ENCODE assay signal across 1 mouse cellular context in the genomic region with DNA sequence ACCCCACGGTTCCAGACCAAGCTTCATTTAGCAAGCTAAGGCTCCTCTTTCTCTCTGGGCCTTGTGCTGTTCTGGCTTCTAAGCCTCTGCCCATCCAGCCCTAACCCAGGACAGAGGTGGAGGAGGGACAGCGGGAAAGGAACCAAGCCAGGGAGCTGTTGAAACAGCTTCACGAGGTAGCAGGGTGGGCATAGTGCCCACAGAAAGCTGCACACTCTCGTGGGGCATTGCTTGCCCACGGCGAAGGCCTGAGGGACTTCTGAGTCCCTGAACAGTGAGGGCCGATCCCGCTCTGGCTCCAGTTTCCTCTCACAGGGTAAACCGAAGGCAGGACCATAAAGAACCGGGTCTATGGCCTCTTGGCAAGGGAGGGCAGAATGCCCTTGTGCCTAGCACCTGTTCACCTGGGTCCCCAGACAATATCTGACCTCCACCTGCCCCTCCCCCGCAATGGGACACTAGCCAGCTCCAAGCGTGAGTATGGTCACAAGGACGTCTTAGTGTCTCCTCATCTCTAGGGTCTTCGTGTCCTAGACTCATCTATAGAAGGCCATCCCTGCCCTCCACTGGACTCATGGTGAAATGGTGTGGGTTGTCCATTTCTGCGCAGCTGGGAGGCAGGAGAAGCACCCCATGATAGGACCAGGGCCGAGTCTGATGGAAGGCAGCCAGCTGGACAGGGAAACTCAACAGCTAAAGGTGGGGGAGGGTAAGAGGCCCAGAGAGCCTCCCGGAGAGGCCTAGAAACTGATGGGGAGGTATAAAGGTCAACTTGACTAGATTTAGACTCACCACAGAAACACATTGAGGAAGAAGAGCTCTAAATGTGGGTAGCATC.
TF ChIP-seq lines count a peak whose summit lies in the region.

No protein-coding gene starts in this region.

TF ChIP-seq in CH12.LX, 34 proteins besides CTCF, POLR2A, EP300 and RAD21:
- TF ChIP-seq SMC3 (IDR thresholded peaks at IDR 0.05; ENCODE audit: low read depth, low read length) (peak; percentile 11; the same call in 1 of the 2 replicates), ZKSCAN1 (IDR thresholded peaks at IDR 0.05; ENCODE audit: borderline replicate concordance, low read depth, low read length) (no peak), KAT2A (IDR thresholded peaks at IDR 0.05; ENCODE audit: insufficient replicate concordance, low read length) (no peak), CHD2 (IDR thresholded peaks at IDR 0.05; ENCODE audit: low read length) (peak; percentile 37; the same call in 1 of the 2 replicates), MXI1 (IDR thresholded peaks at IDR 0.05; ENCODE audit: low read depth, low read length) (0 out of 2 replicates have a peak, but pooled peaks have one; percentile 10)
TF ChIP-seq in CH12.LX: peak in this region for 3.
